Mouse (Mus musculus): ENCODE data around the gene Zfp366.
A peak's percentile ranks its signal among the peaks of the same experiment; 100 is the strongest.

The Zfp366 gene

DNA sequence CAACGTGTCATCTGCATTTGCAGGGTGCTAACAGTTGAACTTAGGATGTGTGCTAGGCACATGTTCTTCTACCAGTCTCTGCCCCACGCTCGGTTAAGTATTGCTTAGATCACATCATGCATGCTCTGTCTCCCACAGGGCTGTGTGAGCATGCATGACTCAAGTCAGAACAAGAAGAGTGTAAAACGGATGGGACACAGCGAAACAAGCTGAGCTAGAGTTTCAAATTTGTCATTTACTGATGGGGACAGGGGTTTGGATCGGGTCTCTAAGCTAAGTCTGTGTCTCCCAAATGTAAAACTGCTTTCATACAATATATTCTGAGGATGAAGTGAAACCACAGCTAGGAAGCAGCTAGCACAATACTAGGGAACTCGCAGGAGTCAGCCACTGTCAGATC, 2.2 kb downstream of the Zfp366 start:
- peak; percentile 92 for DNase-seq

DNA sequence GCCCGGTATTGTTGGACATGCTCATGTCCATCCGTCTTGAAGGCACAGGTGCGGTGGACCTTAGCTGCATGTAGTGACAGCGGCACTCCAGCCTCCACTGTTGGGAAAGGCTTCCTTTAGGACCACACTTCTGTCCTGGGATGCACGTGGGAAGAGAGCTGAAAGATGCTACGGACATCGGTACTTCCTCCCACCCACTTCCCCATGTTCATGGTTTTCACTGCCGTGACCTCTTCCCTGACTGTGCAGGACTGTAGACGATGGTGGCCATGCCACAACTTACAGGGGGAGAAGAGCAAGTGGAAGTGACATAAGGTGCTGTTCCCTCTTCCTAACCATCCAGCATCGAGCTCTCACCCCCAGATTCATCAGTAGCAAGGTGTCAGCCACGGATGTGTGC, 2.8 kb downstream of the Zfp366 start:
- peak; percentile 95 for DNase-seq

DNA sequence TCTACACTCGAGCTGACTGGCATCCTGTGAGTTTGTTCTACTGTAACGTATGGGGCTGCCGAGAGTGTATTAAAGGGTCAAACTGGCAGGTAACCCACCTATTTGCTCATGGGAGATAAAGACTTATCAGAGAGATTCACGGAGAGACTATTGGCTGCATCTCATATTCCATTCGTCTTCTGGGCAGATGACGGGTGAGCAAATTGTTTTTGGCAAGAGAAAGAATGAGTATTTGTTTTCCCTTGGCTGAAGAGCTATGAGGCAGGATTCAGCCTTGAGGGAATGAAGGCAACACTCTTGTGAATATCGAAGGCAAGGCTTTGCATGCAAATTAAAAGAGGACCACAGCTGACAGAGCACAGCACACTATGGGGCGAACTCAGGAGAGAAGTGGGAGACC, 4.0 kb downstream of the Zfp366 start:
- DNase-seq = no peak

DNA sequence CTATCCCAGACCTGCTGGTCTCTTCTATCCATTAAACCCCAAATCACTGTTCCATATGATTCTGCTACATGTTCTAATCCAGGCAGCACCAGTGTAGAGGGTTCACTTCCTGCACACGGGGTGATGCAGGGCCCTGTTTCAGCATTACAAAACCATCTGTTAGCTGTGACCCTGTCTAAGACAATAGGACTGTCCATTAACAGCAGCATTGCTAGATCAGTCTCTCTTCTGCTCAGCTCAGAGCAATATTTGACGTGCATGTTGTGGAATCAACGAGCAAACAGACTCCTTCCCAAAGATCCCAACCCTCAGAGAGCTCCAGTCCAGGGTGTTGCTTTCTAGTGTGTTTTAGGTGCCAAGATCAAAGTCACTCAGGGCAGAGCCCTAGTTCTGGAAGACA, 5.0 kb downstream of the Zfp366 start:
- peak; percentile 92 for DNase-seq

DNA sequence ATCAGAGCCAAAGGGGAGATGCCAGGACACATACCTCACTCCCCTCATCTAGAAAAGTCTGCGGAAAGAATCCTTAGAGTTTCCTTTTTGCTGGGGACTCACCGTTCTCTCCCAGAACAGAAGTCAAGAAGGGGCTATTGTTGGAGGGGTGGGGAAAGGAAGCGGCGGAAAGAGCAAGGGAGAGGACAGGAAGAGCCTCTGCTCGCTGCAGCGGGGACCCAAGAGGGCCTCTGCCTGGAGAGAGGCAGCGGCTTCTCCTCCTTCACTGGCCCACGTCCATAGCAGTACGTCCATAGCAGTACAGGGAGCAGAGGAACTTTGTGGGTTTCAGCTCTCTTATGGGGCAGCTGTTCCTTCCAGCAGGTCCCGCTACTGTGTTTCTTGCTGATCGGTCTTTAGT, 5.8 kb downstream of the Zfp366 start:
- DNase-seq = peak; percentile 98

DNA sequence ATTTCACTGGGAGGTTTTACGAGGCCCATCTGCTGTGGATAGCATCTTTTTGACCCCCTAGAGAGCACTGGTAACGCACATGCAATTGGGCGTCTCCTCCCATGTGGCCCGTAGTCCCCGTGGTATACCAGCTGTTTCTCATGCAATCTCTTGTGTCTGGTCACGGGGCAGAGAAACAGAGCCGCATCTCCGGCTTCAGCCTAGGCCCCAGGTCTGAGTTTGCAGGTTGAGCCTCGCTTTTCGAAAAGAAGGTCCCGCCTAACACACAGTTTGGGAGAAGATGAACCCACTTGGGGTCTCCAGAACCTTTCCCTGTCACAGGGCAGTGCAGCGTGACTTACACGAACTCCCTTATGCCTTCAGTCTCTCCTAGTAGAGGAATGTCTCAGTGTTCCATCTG, 6.4 kb downstream of the Zfp366 start:
- DNase-seq = peak; percentile 97

DNA sequence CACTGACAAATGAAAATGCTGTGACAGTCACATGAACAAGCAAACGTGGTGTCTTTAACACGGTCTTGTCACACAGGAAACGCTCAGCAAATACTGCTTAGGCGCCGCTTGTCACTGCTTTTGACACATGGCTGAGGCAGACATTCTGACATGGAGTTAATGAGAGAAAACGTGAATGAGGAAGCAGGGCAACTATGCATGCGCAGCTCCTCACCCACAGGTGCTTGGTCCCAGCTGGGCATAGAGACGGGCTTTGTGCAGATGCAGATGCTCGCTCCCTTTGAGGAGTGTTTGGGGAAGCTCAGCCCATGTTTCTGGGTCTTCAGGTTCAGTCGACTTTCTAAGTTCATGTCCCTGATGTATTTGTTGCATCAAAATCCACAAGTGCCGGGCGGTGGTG, 11.7 kb downstream of the Zfp366 start:
- DNase-seq = no peak

DNA sequence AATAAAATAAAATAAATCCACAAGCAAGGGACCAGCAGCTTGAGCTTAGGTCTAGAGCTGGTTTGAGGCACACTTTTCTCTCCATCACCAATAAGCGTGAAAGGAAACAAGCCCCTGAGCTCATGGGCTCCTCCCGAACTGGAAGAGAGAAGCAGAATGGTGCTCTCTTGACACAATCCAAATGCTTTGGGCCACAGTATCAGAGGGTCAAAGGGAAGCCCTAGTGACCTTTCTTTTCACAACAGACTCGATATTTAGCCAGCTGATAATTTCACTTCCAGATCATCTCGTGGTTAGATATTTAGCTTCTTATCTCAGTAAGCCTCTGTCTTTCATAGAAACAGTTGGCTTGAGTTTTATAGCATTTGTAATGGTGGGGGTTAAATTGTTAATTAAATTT, 12.2 kb downstream of the Zfp366 start:
- peak; percentile 88 for DNase-seq

DNA sequence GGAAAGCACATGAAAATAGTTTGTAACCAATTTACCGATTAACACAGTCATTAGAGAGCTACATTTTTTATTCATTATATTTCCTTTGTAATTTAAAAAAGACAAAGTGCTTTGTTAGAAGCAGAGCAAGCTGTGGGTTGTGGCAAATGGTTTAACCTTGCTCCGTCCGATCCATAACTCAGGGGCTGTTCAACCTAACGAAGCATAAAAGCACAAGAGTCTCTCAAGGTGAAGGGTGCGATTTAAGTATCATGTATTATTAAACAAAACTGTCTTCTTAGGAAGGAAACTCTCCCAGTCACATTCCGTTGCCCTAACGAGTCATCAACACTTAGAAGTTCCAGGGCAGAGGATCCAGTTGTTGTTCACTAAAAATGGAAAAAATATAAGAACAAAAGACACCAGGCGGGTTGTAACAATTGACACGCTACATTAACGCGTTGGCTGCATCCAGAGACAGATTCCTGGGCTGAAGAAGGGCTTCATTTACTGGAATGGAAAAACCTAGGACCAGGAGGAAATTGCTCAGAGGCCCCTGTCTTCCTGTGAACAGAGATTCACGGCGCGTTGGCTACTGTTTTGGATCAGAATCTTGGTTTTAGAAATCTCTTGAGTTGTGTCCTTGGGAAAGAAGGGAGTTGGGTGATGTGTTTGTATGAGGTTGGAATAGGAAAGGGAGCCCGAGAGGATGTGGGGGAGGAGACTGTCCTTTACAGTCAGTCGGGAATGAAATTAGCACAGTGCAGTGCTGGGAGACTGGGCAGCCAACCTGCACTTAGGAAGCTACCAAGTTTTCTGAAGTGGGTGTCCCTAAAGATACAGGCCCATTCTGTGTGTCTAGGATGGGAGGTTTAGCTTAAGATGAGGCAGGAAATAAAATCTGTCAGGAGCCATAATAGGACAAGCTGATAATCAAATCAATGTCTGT, 17.3 kb downstream of the Zfp366 start:
- peak; percentile 94 for DNase-seq

DNA sequence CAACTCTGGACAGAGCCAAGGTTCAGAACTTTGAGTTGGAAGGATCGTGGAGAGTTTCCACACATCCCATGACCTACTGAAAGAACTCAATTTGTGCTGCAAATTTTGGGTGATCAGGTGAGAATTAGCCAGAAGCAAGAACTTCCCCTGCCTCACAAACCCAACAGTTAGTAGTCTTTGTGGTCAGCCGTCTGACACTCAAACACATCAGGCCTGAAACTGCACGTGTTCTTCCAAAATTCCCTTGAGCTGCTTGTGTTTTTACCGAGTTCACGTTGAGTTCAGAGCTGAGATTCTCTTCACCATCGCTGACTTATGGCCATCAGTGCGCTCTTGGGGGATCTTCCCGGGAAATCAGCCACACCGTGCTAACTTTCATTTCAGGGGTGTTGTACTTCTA, 22.6 kb downstream of the Zfp366 start:
- peak; percentile 72 for DNase-seq

DNA sequence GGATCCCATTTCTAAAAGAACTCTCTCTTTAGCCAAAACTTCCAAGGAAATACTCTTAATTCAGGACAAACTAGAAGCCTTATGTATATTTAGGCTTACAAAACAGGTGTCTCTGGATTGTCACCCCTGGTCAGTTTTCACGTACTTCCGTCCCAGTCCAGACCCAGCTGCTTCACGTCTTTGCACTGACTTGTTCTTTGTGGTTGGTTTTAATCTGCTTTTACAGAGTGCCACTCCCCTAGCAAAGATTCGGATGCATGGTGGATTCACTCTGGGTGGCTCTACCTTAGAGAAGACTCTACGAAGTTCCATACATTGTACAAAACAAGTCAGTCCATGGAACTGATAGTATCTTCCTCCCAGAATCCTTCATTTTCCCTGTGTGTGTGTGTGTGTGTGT, 25.2 kb downstream of the Zfp366 start:
- DNase-seq = peak; percentile 52

DNA sequence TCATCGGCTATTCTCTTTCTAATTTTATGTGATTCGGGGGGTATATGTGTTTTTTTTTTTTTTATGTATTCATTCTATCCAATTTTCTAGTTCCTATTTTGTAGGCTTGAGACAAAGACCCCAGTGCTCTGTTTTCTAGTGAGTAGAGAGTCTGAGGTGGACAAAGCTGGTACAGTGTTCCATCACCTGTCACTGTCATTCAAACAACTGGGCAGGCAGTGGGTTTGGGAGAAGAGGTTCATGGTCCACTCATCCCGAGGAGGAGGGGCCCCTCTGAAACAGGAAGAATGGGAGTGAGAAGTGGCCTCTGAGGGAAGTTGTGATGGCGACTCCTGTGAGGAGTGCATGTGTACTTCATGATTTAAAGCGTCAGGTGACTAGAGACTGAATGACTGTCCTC, 26.2 kb downstream of the Zfp366 start:
- DNase-seq = no peak

DNA sequence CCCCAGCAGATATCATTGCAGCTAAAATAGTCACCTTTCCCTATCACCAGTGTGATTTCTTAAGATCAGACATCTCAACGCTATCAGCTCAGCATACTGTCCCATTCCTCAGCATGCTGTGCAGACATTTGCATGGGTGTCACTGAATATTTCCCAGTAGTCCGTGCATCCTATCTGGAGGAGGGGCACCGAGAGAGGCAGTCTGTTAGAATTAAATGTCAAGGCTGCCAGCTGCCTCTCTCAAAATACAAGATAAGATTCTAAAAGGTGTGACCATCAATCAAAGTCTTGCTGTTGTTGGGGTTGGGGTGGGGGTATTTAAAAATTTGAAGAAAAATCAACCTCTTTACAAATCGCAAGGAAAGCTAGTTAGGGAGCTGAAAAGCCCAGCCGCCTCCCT, 28.4 kb downstream of the Zfp366 start:
- DNase-seq = no peak

DNA sequence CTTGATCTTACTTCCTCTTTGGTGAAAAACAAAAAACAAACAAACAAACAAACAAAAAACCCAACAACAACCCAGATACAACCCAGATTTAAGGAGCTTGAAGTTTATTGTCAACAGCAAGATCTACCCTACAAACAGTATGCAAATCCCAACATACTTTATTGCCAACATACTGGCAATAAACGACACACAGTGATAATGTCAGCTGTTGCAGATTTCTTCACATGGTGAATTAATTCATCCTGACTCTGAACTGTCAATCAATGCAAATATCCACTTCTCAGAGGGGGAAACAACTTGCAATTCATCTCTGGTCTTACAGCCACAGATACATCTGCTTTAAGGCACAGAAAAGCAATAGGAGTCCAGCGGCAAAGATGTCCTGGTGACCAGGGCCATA, 31.4 kb downstream of the Zfp366 start:
- no peak for DNase-seq

DNA sequence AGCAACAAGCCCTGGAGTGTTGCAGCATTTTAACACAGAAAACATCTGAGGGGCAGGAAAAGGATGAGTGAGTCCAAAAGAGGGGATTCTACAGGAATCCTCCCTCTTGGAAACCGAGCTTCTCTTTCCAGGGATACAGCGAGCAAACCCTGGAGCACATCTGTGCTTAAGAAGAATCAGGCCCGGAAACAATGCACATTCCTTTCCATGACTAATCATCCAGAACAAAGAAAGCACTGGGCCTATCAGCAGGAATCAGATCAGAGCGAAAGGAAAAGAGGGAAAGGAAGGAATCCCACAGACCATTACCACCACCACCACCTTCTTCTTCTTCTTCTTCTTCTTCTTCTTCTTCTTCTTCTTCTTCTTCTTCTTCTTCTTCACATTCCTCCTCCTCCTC, 33.4 kb downstream of the Zfp366 start:
- peak; percentile 95 for DNase-seq

DNA sequence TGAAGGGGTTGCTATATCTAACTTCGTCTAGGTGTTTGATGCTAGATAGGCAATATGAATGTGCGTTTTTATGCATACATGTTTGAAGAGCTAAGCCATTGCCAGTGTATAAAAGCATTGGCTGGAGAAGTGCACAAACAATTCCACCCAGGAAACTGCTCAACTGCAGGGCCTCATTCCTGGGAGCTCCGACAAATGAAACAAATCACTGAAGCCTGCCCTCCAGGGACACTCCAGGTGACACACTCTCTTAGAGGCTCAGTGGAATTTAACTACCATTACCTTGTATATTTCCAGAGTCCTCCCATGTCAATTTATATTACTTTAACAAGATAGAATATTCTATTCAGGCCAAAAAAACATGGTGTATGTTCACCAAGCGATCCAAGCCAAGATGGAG, 35.0 kb downstream of the Zfp366 start:
- DNase-seq = peak; percentile 83

DNA sequence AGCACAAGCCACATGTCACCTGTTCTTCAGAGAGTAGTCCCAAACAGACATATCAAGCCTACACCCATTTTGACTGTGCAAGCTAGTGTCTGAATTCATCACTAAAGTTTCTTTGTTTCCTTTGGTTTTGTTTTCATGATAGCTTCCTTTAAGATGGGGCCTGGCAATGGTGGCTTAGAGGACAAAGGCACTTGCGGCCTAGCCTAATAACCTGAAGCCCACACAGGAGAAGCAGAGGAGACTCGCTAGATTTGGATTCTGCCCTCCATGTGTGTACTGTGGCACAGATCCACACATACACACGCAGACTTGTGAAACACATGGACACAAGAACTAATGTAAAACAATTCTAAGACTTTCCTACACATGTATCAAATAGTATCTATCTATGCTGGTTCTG, 37.4 kb downstream of the Zfp366 start:
- DNase-seq = peak; percentile 58

DNA sequence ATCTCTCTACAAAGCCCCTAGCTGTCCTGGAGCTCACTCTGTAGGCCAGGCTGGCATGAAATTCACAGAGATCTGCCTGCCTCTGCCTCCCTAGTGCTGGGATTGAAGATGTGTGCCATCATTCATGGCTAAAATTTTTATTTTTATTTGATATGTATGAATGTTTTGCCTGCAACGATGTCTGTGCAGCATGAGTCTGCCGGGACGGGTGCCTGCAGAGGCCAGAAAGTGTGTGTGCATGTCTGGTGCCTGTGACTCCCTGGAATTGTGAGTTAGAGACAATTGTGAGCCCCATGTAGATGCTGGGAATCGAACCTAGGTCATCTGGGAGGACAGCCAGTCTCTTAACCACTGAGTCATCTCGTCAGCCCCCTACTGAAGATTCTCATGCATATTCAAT, 37.9 kb downstream of the Zfp366 start:
- DNase-seq = peak; percentile 72

DNA sequence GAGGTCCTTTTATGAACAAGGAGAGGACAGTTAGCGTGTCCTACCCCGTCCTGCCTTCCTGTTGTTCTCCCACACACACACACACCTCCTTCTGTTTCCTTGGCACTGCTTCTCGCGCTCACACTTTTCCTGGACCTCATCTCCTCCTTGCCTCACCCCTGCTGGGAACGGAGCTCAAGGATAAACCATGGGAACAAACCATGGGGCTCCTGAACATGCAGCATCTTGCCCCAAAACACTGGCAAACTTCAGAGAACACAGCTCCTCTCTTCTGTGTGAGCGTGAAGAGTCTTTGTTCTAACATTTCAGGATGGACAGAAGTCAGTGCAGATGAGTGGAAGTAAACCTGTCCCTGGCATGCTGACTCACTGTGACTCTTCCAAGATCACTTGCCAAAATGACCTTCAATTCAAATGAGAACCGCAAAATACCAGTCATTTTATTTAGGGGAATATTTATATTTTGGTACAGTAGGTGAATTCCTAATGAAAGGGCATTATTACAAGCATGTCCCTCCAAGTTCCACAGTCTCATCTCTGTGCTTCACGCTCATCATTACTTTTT, 38.8 kb downstream of the Zfp366 start:
- DNase-seq = peak; percentile 90

DNA sequence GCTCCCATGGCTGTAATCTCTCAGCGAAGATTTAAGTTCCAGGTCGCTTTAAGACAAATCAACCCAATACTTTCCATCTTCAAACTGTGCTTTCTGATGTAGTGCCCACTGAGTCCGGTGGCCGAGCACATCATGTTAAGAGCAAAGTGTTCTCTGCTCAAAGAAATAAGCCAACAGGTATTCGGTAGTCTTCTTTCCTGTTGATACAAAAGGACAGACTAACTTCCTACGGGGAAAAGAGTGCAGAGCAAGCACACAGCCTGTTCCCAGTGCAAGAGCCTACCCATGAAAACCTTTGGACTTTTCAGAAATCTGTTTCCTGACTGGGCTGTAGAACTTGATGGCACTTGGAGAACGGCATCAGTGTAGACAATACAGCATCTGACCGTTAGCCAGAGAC, 39.3 kb downstream of the Zfp366 start:
- DNase-seq = peak; percentile 62

DNA sequence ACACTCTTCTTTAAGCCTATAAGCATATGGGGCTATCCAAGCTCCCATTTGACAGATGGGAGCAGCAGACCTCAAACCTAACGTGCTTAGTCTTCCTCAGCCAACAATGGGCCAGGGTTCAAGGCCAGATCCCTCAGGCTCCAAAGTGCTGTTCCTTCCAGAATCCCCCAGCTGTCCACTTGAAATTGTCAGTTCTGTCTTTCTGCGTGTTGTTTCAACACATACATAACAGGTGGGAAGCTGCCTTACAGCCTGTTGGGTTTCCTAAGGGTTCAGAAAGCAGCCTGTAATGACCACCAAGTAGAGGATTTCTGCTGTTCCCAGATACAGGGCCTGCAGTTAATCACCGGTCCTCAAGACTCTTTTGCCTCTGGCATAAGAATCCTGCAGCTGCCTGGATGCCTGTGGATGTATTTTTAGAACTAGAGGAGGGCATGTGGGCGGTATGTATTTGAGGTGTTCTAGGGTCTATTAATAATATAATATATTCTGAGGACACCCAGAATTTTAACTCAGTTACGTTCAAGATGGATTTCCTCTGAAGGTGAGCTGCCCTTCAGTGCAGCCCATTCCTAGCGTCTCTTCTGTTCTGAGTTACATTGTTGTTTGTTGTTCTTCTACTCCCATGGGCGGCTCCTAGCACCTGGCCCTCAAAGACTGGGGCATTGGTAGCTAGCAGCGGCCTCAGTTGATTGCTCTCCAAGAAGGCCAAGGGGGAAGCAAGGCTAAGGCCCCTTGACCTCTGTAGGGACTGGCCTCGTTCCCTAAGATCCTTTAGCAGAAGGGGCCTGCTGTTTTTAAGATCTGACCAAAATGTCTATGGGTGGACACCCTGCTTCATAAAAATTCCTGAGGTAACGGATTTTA, 41.0 kb downstream of the Zfp366 start:
- peak; percentile 92 for DNase-seq

DNA sequence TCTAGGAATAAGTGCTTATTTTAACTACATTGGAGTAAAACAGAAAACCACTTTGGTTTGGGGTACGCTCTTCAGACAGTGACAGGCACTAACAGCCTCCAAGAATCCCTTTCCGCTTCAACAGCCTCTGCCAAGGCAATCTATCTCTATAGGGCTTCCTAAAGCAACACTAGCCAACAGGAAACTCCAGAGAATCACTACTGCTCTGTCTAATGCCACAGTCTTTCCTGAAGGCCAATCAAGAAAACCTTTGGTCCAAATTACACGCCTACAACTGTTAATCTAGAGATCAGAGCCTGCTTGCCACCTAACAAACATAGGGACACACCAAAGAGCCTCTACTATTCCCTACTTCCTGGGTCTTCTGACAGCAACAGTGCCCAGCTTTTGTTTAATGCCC, 42.2 kb downstream of the Zfp366 start:
- DNase-seq = peak; percentile 65

DNA sequence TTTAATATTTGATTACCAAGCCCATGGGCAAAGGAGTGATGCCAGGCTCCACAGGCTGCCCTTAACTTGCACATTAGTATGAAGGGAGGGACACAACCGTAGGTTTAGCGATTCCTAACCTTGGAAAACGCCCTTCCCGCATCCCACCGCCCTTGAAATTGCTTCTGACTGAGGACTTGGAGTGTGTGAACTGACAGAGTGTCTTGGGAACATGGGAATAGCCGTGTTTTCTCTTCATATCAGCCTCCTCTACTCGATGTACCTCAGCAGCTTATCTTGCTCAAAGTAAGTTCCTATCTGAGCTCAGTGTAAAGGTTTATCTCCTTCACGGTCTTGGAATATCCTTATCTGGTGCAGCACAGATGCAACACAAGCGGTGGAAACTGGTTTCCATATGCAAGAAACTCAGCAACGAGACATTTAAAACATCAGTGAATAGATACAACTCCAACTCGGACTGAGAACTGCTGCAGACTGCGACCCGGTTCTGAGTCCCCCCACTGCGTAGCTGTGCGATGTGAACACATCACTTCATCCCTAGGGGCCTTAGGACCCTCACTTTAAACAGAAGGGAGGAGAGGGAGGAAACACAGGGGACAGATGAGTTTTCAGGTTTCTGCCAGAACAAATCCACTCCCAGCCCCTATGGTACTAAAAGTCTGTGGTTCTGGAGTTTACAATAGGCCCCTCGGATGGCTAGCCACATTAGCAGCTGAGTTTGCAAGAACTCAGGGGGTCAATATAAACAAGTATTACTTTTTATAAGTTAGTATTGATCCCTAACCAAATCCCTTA, 43.0 kb downstream of the Zfp366 start:
- peak; percentile 78 for DNase-seq
